Mouse (Mus musculus) limb, embryonic 11.5 days (tissue): ENCODE results near the gene Cpeb4. TPM values are rescaled to one million over a fixed set of nuclear protein-coding genes. Genes with fewer than 3 reads are reported as not detected.

Source experiments
- ATAC-seq: fragments of 200-750 bp; cut with Nextera tagmentation; 2 replicates; pipeline ENCODE4 v1.8.0; 2017; ENCODE audit warnings: low read depth; ENCODE audit not compliant: insufficient number of reproducible peaks, low FRiP score, low TSS enrichment
- DNase-seq: peaks from one replicate; pipeline ENCODE4 v3.0.0-alpha.2; 2015; ENCODE audit warnings: low spot score
- H3K27ac ChIP-seq: fragments of 300-500 bp; sonication (generic); replicated peaks from 2 replicates; pipeline ENCODE4 v1.5.1; 2014; ENCODE audit warnings: low read depth, mild to moderate bottlenecking, low read length
- H3K27me3 ChIP-seq: fragments of 300-500 bp; sonication (generic); 2 replicates; pipeline ENCODE4 v1.6.1; 2014; ENCODE audit warnings: mild to moderate bottlenecking, low read length, mixed read lengths; ENCODE audit not compliant: control insufficient read depth, insufficient read depth
- H3K36me3 ChIP-seq: fragments of 300-500 bp; sonication (generic); 2 replicates; pipeline ENCODE4 v1.6.1; 2014; ENCODE audit warnings: mild to moderate bottlenecking, low read length, moderate library complexity, mixed read lengths; ENCODE audit not compliant: control insufficient read depth, insufficient read depth
- H3K4me1 ChIP-seq: fragments of 300-500 bp; sonication (generic); 2 replicates; pipeline ENCODE4 v1.6.1; 2014; ENCODE audit warnings: low read length, mixed read lengths; ENCODE audit not compliant: control insufficient read depth, insufficient read depth
- H3K4me2 ChIP-seq: fragments of 300-500 bp; sonication (generic); 2 replicates; pipeline ENCODE4 v1.6.1; 2014; ENCODE audit warnings: low read depth, mild to moderate bottlenecking, moderate library complexity; ENCODE audit not compliant: severe bottlenecking
- H3K4me3 ChIP-seq: fragments of 300-500 bp; sonication (generic); 2 replicates; pipeline ENCODE4 v1.5.1; 2014; ENCODE audit warnings: low read depth, low read length
- H3K9ac ChIP-seq: fragments of 300-500 bp; sonication (generic); 2 replicates; pipeline ENCODE4 v1.6.1; 2014; ENCODE audit warnings: mild to moderate bottlenecking, low read length
- H3K9me3 ChIP-seq: fragments of 300-500 bp; sonication (generic); 2 replicates; pipeline ENCODE4 v1.6.1; 2016; ENCODE audit warnings: low read length; ENCODE audit not compliant: control insufficient read depth
- WGBS: fragments of 180-500 bp; shearing (Covaris S2); extraction: QIAGEN DNeasy Blood & Tissue Kit; methylation state at CpG from one replicate; pipeline ENCODE4 v1.1.7; 2014; 5-methylcytosine and 5-hydroxymethylcytosine counted together
- polyA plus RNA-seq: library from polyadenylated mRNA; unstranded; fragments of >200 nt; fragmentation: Nextera tagmentation; extraction: Ambion mirVana; gene quantifications from 2 replicates; pipeline ENCODE4 v1.2.1, GENCODE M21; 2014

Cpeb4 gene
- polyA plus RNA-seq, 1 experiment from 2014 or later: 3.6 TPM

- Histone ChIP-seq H3K36me3 (no peaks in the 10 kb centered on the region), H3K9me3 (no peaks in the 10 kb centered on the region), H3K4me2 (no peak overlapping the region), H3K9ac (no peak overlapping the region), H3K4me1 (no peaks in the 10 kb centered on the region), H3K27ac (no peak overlapping the region), H3K4me3 (no peak overlapping the region), H3K27me3 (no peaks in the 10 kb centered on the region)
- ATAC-seq (no peak), DNase-seq (no peak)
- 82% methylated on average over 3 of the region's 3 CpGs for WGBS
Measured at GRCm38 (mm10) chr11:31896905-31897304, 24.9 kb downstream of the Cpeb4 start.

- ATAC-seq (no peak), DNase-seq (no peak)
- H3K27me3 ChIP-seq: no peaks in the 10 kb centered on the region
- no peaks in the 10 kb centered on the region for H3K4me1 ChIP-seq
- no peak overlapping the region for H3K9ac ChIP-seq
- H3K9me3 ChIP-seq: no peaks in the 10 kb centered on the region
- no peak overlapping the region for H3K4me3 ChIP-seq
- H3K27ac ChIP-seq: no peak overlapping the region
- H3K36me3 ChIP-seq: no peaks in the 10 kb centered on the region
- no peak overlapping the region for H3K4me2 ChIP-seq
Measured at GRCm38 (mm10) chr11:31899166-31899565, 27.2 kb downstream of the Cpeb4 start.

- Histone ChIP-seq H3K4me3 (no peak overlapping the region), H3K9me3 (no peaks in the 10 kb centered on the region), H3K36me3 (no peaks in the 10 kb centered on the region), H3K4me2 (no peak overlapping the region), H3K27me3 (no peaks in the 10 kb centered on the region), H3K9ac (no peak overlapping the region), H3K27ac (no peak overlapping the region), H3K4me1 (no peaks in the 10 kb centered on the region)
- ATAC-seq (no peak), DNase-seq (no peak)
- 7% methylated on average over 1 of the region's 1 CpGs for WGBS
Measured at GRCm38 (mm10) chr11:31900736-31901135, 28.7 kb downstream of the Cpeb4 start.

- Histone ChIP-seq H3K27ac (no peak overlapping the region), H3K27me3 (no peaks in the 10 kb centered on the region), H3K36me3 (no peaks in the 10 kb centered on the region), H3K4me1 (no peaks in the 10 kb centered on the region), H3K9me3 (no peaks in the 10 kb centered on the region), H3K4me3 (no peak overlapping the region), H3K4me2 (no peak overlapping the region), H3K9ac (no peak overlapping the region)
- ATAC-seq (no peak), DNase-seq (no peak)
- 75% methylated on average over 1 of the region's 1 CpGs for WGBS
Measured at GRCm38 (mm10) chr11:31902251-31903001, 30.4 kb downstream of the Cpeb4 start.

- Histone ChIP-seq H3K9me3 (no peaks in the 10 kb centered on the region), H3K4me3 (no peak overlapping the region)
- ATAC-seq: no peak
Measured at GRCm38 (mm10) chr11:31906499-31906898, 34.5 kb downstream of the Cpeb4 start.

GRCm38 (mm10) chr11:31907650-31908049 lies 35.6 kb downstream of the Cpeb4 start:
- Histone ChIP-seq H3K4me3 (no peak overlapping the region), H3K27me3 (no peaks in the 10 kb centered on the region), H3K4me1 (no peaks in the 10 kb centered on the region), H3K9ac (no peak overlapping the region), H3K4me2 (no peak overlapping the region), H3K27ac (no peak overlapping the region), H3K36me3 (no peaks in the 10 kb centered on the region), H3K9me3 (no peaks in the 10 kb centered on the region)
- DNase-seq (no peak), ATAC-seq (no peak)
- 75% methylated on average over 1 of the region's 1 CpGs for WGBS

More at GRCm38 (mm10) chr11:31906499-31906898, 34.5 kb downstream of the Cpeb4 start:
- Histone ChIP-seq H3K4me2 (no peak overlapping the region), H3K27ac (no peak overlapping the region), H3K9ac (no peak overlapping the region), H3K27me3 (no peaks in the 10 kb centered on the region), H3K36me3 (no peaks in the 10 kb centered on the region), H3K4me1 (no peaks in the 10 kb centered on the region)
- DNase-seq: no peak

GRCm38 (mm10) chr11:31912958-31913357 lies 40.9 kb downstream of the Cpeb4 start:
- Histone ChIP-seq H3K4me2 (no peak overlapping the region), H3K27ac (no peak overlapping the region), H3K4me3 (no peak overlapping the region), H3K4me1 (no peaks in the 10 kb centered on the region), H3K9me3 (no peaks in the 10 kb centered on the region), H3K36me3 (no peaks in the 10 kb centered on the region), H3K27me3 (no peaks in the 10 kb centered on the region), H3K9ac (no peak overlapping the region)
- no peak for DNase-seq
- ATAC-seq: no peak

- WGBS: 93% methylated on average over 1 of the region's 1 CpGs
Measured at GRCm38 (mm10) chr11:31917769-31918168, 45.8 kb downstream of the Cpeb4 start.

GRCm38 (mm10) chr11:31930051-31930450 lies 58.0 kb downstream of the Cpeb4 start:
- Histone ChIP-seq H3K36me3 (peaks cover 3% of the 10 kb centered on the region), H3K4me2 (no peak overlapping the region), H3K4me3 (no peak overlapping the region), H3K9ac (no peak overlapping the region), H3K4me1 (no peaks in the 10 kb centered on the region), H3K27ac (no peak overlapping the region), H3K27me3 (no peaks in the 10 kb centered on the region), H3K9me3 (no peaks in the 10 kb centered on the region)
- ATAC-seq (no peak), DNase-seq (no peak)
- WGBS: 91% methylated on average over 10 of the region's 10 CpGs

More at GRCm38 (mm10) chr11:31917769-31918168, 45.8 kb downstream of the Cpeb4 start:
- H3K9ac ChIP-seq: no peak overlapping the region
- H3K36me3 ChIP-seq: no peaks in the 10 kb centered on the region
- H3K27me3 ChIP-seq: no peaks in the 10 kb centered on the region
- H3K4me2 ChIP-seq: no peak overlapping the region
- DNase-seq (no peak), ATAC-seq (no peak)
- no peak overlapping the region for H3K4me3 ChIP-seq
- H3K4me1 ChIP-seq: no peaks in the 10 kb centered on the region
- no peak overlapping the region for H3K27ac ChIP-seq
- no peaks in the 10 kb centered on the region for H3K9me3 ChIP-seq
